Mouse (Mus musculus): ENCODE data around the gene Spsb3.

Spsb3 gene

DNA sequence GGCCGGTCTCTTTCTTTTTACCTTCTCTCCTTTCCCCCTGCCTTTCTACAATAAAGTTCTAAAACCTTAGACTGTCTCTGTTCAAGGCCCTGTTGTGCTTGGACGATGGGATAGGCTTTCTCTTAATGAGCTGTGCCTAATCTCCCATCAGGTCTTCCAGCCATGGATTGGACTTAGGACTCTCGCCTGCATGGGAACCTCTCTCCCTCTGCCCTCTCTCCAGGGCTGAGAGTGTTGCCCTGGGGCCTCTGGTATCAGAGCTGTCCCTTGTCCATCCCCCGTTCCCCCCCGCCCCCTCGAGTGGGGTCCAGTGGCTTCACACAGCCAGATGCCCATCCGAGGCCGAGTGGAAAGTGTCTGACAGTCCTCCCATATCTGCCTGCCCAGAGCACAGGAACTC lies 11.5 kb upstream of the Spsb3 start:
- no peak for DNase-seq

DNA sequence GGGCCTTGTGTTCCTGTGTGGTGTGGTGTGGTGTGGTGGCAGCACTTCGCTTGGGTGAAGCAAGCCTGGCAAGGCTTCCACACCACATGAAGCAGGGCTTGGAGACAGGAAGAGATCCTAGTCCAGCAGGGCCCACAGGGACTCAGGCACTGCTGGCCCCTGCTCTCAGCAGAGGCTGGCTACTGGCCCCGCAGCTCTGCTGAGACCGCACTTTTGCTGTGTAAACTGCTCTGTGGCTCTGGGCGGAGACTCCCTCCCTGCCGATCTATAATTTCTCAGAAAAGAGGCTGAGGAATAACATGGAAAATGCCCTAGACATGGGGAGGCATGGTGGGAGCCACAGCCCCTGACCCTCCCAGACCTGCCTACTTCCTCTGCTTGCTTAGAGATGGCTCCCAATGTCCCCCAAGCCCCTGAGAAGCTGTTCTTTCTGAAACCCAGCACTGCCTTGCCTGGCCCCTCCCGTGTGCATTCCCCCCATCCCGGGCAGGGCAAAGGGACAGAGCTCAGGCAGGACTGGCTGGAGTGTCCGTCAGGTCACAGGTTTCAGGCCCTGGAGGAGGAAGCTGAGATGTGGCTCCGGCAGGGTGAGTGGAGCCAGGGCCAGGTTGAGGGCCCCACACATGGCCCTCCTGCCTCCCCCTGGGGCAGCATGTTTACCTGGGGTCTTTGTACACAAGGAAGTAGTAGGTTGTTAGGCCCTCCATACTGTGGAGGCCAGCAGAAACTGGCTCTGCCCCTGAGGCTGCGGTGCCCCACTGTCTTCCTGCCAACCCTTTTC lies 8.9 kb upstream of the Spsb3 start:
- DNase-seq = no peak

DNA sequence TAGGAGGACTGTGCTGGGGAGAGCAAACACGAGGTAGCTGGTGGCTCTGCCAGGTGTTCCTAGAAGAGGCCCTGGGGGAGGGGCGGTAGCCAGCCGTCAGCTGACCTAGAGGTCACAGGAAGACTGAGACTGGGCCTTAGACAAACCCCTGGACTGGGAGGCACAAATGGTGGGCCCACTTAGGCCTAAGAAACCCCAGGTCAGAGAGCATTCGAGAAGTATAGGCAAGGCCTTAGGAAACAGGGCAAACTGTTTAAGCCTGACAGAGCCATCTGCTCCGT lies 8.4 kb upstream of the Spsb3 start:
- peak; percentile 71 for DNase-seq

DNA sequence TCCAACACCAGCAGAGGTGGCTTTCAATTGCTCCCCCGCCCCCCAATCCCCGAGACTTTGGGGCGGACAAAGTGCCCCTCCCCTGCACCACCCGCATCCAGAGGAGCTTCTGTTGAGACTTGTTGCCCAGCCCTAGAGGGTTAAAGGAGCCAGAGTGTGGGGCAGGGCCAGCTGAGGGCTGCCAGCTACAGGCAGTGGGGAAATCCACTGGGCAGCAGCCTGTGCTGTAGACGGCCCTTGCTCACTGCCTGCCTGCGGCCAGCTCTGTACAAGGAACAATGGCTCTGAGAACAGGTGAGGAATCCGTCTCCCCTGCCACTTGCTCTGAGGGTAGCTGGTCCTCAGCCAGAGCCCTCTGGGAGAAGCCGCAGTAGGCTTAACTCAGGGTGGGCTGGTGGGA lies 7.9 kb upstream of the Spsb3 start:
- no peak for DNase-seq

DNA sequence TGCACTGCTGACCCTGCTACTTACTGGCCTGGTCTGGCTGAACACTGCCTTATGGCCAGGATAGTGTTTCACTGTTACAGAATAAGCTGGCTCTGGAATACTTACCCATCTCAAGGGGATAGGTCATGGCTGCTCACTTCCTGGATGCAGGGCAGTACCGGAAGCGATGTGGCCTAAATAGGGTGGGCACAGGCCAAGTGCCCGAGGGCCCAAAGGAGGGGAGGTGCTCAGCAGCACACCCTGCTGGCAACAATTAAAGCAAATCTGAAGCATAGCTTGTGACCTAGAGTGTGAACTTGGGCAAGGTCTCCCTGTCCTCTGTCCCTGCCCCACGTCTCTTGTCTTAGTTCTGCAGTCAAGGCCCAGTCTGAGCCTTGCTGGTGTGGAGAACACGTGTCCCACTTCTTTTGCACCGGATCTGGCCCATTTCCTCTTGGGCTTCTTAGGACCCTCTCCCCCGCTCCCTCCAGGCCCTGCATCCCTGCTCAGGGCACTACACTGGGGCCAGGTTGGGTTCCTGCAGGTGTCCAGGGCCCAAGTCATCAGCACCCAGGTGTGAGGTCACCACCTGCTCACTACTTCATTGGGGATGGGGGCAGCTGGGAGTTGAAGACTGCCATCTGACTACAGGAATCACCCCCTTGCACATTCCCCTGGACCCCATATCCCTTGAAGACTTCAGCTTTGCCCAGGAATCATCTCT lies 4.6 kb upstream of the Spsb3 start:
- DNase-seq = peak; percentile 32

DNA sequence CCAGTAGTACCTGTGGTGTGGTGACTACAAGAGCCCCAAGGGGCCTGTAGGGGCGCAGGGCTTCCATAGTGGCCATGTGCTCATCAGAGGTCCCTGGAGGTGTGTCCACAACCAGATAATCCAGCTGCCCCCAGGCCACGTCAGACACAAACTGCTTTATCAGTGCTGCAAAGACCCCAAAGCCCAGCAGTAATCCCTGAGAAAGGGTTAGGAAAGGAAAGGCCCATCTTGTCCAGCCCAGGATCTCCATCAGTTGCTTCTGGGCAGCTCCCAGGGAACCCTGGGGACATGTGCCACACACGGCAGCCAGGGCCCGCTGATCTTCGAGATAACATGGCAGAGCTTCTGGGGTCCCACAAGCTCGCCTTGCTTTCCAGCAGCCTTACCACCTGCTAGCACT lies 2.1 kb upstream of the Spsb3 start:
- no peak for DNase-seq

DNA sequence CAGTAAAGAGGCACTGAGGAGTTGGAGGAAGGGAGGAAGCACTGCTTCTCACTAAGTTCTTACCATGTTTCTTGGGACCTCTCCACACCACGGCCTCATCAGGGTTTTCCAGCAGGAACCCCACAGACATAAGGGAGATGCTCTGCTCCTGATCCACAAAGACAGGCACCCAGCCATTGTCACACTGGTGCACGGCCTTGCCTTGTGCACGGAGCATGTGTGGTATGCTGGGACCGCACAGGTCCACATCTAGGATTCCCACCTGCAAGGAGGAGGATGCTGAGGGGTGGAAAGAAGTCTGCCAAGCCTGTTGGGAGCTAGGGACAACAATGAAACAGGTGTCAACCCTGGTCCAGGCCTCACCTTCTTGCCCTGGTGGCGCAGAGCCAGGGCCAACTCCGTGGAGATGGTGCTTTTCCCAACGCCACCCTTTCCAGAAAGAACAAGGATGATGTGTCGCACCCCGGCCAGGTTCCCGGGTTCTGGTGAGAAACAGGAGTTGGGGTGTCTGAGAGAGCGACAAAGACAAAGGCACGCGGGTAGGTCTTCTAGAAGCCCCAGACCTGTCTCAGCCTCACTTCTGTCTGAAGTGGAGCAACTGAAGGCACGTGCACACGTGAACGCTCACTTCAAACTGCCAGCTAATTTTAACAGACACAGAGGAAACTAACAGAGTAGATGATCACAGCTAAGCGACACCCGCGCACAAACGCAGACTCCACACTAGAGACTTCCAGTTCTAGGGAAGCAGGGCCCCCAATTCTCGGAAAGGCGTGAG lies 898 bp upstream of the Spsb3 start:
- no peak for DNase-seq

DNA sequence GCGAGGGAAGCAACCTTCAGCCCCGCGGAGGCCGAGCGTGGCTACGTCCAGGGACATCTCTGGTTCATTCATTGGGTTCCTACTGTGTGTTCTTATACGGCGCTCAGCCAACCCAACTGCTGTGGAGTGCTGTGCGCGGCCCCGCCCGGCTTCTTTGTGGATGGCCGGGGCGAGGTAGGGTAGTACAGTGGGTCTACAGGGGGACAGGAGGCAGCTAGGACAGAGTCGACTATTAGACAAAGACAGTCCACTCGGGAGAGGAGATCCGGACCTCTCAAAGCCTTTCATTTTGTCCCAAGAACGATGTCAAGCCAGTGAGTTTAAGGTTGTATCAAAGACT lies 459 bp downstream of the Spsb3 start:
- DNase-seq = no peak

DNA sequence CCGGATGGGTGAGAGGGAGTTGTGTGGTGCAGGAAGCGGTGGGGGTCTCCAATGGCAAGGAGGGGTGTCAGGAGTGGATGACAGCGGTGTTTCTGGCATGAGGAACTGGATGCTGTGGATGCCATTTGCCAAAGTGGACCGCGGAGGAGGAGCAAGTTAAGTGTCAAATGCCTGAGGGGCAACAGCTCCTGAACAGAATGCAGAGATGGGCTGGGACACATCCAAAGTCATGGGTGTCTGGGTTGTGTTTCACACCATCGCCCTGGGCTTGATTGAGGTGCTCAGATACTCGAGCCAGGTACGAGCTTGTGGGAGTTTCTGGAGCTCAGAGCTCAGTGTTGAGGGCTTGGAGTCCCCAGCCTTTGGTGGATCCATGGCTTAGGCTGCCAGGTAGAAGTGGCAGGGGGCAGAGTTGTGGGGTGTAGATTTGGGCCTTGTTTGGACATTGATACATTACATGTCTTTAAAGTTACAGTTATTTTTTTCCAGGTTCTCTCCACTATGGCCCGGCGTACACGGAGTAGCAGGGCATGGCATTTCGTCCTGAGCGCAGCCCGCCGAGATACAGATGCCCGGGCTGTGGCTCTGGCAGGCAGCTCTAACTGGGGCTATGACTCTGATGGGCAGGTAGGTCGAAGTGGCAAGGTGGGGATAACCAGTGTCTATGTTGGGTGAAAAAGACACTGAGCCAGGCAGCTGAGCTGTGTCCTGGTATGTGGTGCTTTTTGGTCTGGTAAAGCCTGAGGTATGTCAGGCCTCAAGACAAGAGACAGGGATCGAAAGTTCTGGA lies 1.0 kb downstream of the Spsb3 start:
- DNase-seq = no peak

DNA sequence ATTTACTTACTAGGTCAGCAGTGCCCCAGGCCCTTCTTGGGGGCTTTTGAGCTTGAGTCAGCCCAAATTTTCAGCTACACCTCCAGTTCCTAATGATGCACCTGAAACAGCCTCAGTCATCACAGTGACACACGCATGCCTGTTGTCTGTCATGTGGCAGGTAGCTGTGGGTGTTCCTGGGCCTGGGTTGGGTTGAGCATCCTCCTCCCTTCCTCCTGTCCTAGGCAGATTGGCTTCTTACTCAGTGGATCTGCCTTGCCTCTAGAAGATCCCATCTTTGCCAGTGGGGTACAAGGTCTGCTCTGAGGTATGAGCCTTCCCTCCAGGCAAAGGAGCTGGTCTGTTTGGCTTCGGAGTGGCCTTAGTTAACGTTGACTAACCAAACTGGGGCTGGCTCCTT lies 2.4 kb downstream of the Spsb3 start:
- no peak for DNase-seq

DNA sequence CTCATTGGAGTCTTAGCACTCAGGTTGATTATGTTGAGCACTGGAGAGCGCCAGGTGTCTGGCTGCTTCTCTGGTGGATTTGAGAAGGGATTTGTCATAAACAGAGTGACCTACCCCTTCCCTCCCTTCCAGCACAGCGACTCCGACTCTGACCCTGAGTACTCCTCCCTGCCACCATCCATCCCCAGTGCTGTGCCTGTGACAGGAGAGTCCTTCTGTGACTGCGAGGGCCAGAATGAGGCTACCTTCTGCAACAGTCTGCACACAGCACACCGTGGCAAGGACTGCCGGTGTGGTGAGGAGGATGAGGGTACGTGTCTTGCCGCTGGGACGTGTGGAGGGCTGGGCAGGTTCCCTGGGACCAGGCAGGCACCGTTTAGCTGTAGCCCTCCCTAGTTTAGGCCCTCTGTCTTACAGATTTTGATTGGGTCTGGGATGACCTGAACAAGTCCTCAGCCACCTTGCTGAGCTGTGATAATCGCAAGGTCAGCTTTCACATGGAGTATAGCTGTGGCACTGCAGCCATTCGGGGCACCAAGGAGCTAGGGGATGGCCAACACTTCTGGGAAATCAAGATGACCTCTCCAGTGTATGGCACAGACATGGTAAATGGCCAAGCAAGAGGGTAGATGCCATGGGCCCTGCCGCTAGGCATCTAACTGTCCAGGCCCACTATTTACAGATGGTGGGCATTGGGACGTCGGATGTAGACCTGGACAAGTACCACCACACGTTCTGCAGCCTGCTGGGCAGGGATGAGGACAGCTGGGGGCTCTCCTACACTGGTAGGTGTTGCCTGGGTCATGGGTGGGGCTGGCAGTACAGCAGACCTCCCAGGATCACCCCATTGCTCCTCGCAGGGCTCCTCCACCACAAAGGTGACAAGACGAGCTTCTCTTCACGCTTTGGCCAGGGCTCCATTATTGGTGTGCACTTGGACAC lies 4.0 kb downstream of the Spsb3 start:
- DNase-seq = no peak

DNA sequence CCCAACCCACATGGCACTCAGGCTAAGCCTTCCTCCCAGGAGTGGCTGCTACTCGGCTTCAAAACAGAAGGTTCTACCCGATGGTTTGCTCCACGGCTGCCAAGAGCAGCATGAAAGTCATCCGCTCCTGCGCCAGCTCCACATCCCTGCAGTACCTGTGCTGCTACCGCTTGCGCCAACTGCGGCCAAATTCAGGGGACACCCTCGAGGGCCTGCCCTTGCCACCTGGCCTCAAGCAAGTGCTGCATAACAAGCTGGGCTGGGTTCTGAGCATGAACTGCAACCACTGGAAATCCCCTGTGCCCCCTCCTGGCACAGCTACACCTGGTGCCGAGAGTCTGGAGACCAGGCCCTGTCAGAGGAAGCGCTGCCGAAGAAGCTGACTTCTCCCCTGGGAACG lies 4.9 kb downstream of the Spsb3 start:
- DNase-seq = no peak

DNA sequence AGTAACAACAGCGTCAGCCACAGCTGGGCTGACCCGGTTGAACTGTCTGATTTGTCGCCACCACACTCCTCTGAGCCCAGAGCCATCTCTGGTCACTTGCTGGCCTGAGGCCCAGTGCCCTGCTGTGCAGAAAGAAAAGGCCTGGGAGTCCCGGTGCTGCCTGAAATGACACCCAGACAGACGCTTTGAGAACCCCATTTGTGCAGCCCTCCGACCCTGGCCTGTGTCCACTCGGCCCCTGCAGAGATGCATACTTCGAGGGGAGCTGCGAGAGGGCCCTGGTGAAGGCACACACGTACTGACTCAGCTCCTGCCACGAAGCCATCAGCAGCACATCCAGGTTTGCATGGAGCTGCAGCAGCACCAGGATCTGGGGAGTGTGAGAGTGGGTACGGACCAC lies 6.3 kb downstream of the Spsb3 start:
- DNase-seq = no peak

DNA sequence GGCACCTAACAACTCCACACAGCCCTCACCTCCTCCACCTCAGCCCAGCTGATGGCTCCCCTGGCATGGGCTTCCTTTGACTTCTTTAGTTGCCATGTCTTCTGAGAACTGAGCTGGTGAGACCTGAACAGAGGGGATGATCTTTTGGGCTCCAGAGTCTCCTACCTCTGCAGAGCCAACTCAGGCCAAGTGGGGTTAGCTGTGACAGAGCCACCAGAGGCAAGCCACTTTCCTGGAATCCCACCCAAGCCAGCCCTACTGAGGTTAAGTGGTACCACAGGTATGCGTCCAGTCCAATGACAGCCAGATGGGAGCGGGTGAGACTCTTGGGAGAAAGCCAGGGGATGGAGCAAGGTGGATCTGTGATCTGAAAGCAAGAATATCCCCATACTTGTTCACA lies 6.8 kb downstream of the Spsb3 start:
- no peak for DNase-seq

DNA sequence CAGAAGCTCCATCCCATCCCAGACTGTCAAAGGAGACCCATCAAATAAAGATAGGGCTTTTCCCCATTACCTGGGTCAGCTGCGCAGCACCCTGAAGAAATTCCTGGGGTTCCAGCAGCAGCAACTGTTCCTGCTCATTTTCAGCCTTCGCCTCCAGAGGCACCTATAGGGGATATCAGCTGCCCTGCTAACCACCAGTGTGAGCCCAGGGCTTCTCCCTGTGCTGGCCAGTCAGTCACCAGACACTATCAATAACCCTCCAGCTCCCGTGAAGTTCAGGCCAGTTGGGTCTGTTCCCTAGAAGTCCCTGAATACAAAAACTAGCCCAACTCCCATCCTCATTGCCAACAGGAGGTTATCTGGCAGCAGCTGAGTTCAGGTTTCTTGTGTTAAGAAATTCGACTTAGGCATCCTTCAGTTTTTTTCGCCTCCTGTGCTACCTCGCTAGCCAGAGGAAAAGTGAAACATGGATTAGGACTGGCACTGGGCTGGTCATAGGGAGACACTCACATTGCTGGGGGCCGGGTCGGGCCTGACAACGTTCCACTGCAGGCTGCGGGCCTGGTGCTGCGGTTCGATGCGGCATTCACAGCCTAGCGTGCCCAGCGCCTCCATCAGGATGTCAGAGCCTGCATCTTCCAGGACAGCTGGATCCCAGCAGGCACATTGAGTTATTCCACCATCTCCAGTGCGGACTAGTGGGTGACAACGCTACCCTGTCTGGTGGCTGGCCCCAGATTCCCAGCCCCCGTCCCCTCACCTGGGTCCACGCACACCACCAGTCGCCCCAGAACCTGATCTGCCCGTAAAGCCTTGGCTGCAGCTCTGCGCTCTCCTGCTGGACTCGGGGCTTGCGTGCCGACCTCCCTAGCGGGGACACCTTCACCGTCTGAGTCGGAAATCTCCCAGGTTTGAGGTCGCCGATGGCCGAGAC lies 7.9 kb downstream of the Spsb3 start:
- no peak for DNase-seq

DNA sequence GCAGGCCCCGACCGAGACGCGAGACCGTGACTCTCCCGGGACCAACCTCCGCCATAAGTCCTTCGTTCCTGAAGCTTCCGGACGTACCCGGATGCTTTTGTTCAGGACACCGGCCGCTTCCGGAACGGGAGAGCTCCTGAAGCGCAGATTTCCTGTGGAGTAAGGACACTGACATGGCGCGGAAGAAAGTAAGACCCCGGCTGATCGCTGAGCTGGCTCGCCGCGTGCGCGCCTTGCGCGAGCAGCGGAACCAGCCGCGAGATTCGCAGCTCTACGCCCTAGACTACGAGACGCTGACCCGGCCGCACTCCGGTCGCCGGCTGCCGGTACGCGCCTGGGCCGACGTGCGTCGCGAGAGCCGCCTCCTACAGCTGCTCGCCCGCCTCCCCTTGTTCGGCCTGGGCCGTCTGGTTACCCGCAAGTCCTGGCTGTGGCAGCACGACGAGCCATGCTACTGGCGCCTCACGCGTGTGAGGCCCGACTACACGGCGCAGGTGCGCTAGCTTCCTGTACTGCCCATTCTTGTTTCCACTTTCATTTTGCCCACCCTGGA lies 8.6 kb downstream of the Spsb3 start, which contains the start of the genes Eme2 and Mrps34:
Eme2 (minus strand) TSS at position 93 of the 553 bp plus-strand sequence.
Mrps34 (plus strand) TSS at position 122 of the 553 bp plus-strand sequence.
- peak; percentile 88 for DNase-seq

DNA sequence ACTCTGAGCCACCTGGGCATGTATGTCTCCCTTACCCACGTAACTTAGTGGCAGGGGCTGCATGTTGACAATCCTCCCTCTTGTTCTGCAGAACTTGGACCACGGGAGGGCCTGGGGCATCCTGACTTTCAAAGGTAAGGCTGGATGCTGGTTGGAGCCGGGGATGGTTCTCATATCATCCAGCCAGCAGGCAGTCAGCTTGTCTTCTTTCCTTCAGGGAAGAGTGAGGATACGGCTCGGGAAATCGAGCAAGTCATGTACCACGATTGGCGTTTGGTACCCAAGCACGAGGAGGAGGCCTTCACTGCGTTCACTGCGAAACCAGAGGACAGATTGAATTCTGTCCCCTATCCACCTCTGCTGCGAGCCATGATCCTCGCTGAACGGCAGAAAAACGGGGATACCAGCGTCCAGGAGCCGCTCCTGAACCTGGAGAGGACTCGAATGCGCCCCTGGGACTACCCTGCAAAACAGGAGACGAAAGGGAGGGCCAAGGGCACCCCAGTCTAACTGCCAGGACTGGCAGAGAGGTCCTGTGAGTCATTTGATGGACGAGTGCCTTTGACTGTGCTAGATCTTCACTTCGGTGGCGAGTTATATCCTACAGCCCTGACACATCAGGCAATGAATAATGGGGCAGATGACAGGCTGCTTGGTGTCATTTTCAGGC lies 9.3 kb downstream of the Spsb3 start:
- no peak for DNase-seq

DNA sequence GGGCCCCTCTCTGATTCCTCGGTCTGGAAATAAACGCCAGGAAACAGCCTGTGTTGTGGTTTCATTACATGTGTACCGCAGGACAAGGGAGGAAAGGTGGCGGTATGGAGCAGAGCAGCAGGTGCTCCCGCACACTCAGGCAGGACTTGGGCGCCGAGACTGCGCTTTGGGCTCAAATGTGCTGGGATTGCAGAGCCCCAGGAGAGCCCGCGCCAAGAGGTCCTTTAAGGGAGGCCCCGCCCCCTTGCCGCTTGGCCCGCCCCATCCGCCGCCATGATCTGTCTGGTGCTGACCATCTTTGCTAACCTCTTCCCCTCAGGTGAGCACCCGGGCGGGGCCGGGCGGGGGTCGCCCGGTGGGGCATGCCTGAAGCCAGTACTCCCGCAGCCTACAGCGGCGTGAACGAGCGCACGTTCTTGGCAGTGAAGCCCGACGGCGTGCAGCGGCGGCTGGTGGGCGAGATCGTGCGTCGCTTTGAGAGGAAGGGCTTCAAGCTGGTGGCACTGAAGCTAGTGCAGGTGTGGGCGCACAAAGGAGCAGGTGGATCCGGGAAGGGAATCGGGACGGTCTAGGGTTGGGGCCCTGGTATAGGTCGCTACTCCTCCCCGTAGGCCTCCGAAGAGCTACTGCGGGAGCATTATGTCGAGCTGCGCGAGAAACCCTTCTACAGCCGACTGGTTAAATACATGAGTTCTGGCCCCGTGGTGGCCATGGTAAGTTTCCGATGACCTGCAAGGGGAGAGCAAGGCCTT lies 10.0 kb downstream of the Spsb3 start, which contains the start of gene Nme3:
Nme3 (plus strand) TSS at position 260 of the 752 bp plus-strand sequence.
- peak; percentile 83 for DNase-seq

DNA sequence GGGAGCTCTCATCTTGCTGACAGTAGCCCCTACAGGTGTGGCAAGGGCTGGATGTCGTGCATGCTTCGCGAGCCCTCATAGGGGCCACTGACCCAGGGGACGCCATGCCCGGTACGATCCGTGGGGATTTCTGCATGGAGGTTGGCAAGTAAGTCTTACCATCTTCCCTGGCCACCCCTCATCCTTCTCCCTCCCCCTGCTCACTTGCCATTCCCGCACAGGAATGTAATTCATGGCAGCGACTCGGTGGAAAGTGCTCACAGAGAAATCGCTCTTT lies 10.5 kb downstream of the Spsb3 start:
- DNase-seq = no peak
